Mouse (Mus musculus) left cerebral cortex, adult 2 months (tissue): ENCODE measurements at regions not wholly inside any gene's neighbourhood (a gene's known extent, or its start where the extent isn't known, plus 50 kb on each side); places are given as distances from the start of the nearest gene placed in this dataset.
"Not testable (repeated sequence)": the region's sequence is repeated elsewhere in the genome, so short reads cannot be mapped to it uniquely, and the experiment has no call there.

Experiments
- DNase-seq, 2 experiments: peaks; one replicate each; pipeline ENCODE4 v3.0.0; 2021 to 2022; ENCODE audit warnings: low spot score in 2 of 2, mixed read lengths in 1 of 2; ENCODE audit errors: extremely low spot score in 1 of 2
- H3K27ac ChIP-seq: fragments of 200-600 bp; 2 replicates; pipeline ENCODE4 v1.8.1; 2022
- H3K4me3 ChIP-seq: fragments of 200-600 bp; 2 replicates; pipeline ENCODE4 v1.8.1; 2022
- CTCF ChIP-seq: fragments of 200-600 bp; IDR thresholded peaks from 2 replicates; pipeline ENCODE4 v1.8.1; 2022; ENCODE audit warnings: antibody characterized with exemption, mild to moderate bottlenecking, moderate library complexity
- intact Hi-C: fragments of 180-260 bp; cut with DNase I; formaldehyde crosslinking; loops from one replicate; pipeline ENCODE4 v1.15.1; 2025

GRCm38 (mm10) chr17:79527391-79527790, 84.3 kb upstream of the Rmdn2 start:
- DNase-seq, result no peak
- no peak overlapping the region for H3K4me3 ChIP-seq
- TF ChIP-seq CTCF, result no peak
- intact Hi-C loops, result no loop called here
- H3K27ac ChIP-seq, result no peak overlapping the region

GRCm38 (mm10) chr17:79536549-79536948, 75.1 kb upstream of the Rmdn2 start:
- no peak for TF ChIP-seq CTCF
- Histone ChIP-seq H3K27ac (no peak overlapping the region), H3K4me3 (no peak overlapping the region)
- intact Hi-C loops, result no loop called here
- DNase-seq, result no peak

GRCm38 (mm10) chr17:79538789-79539188, 72.9 kb upstream of the Rmdn2 start:
- DNase-seq, result no peak
- no peak for TF ChIP-seq CTCF
- Histone ChIP-seq H3K4me3 (no peak overlapping the region), H3K27ac (no peak overlapping the region)
- intact Hi-C loops, result no loop called here

GRCm38 (mm10) chr17:79540038-79540437, 71.6 kb upstream of the Rmdn2 start:
- no peak for TF ChIP-seq CTCF

GRCm38 (mm10) chr17:79540511-79540910, 71.2 kb upstream of the Rmdn2 start:
- DNase-seq, result no peak
- no peak for TF ChIP-seq CTCF
- intact Hi-C loops, result no loop called here
- H3K4me3 ChIP-seq, result no peak overlapping the region
- no peak overlapping the region for H3K27ac ChIP-seq

More at GRCm38 (mm10) chr17:79540038-79540437, 71.6 kb upstream of the Rmdn2 start:
- H3K27ac ChIP-seq, result no peak overlapping the region
- H3K4me3 ChIP-seq, result no peak overlapping the region
- intact Hi-C loops, result no loop called here
- no peak for DNase-seq

- intact Hi-C loops, result no loop called here
- Histone ChIP-seq H3K4me3 (no peak overlapping the region), H3K27ac (no peak overlapping the region)
- no peak for DNase-seq
- no peak for TF ChIP-seq CTCF
Observed at GRCm38 (mm10) chr17:79543907-79544522, 67.6 kb upstream of the Rmdn2 start.

- TF ChIP-seq CTCF, result no peak
- DNase-seq, result no peak
- intact Hi-C loops, result no loop called here
- Histone ChIP-seq H3K4me3 (no peak overlapping the region), H3K27ac (no peak overlapping the region)
Observed at GRCm38 (mm10) chr17:79545878-79546277, 65.8 kb upstream of the Rmdn2 start.

- DNase-seq, result no peak
- H3K27ac ChIP-seq, result no peak overlapping the region
- no peak for TF ChIP-seq CTCF
- H3K4me3 ChIP-seq, result no peak overlapping the region
- intact Hi-C loops, result no loop called here
Observed at GRCm38 (mm10) chr17:79547075-79547474, 64.6 kb upstream of the Rmdn2 start.

GRCm38 (mm10) chr17:79547524-79547923, 64.1 kb upstream of the Rmdn2 start:
- intact Hi-C loops, result no loop called here
- Histone ChIP-seq H3K4me3 (no peak overlapping the region), H3K27ac (no peak overlapping the region)
- no peak for TF ChIP-seq CTCF
- DNase-seq, result no peak

- H3K4me3 ChIP-seq, DNase-seq, H3K27ac ChIP-seq, intact Hi-C loops: not testable (repeated sequence)
Observed at GRCm38 (mm10) chr17:79550409-79550808, 61.3 kb upstream of the Rmdn2 start.

GRCm38 (mm10) chr17:79553850-79554249, 57.8 kb upstream of the Rmdn2 start:
- no peak for DNase-seq
- Histone ChIP-seq H3K4me3 (no peak overlapping the region), H3K27ac (no peak overlapping the region)
- TF ChIP-seq CTCF, result no peak
- intact Hi-C loops, result no loop called here

GRCm38 (mm10) chr17:79555593-79555992, 56.1 kb upstream of the Rmdn2 start:
- DNase-seq, result no peak
- Histone ChIP-seq H3K27ac (no peak overlapping the region), H3K4me3 (no peak overlapping the region)
- intact Hi-C loops, result no loop called here
- no peak for TF ChIP-seq CTCF
